Mouse (Mus musculus) forebrain, embryonic 10.5 days (tissue): ENCODE results near the gene Far1. TPM values are rescaled to one million over a fixed set of nuclear protein-coding genes. Genes with fewer than 3 reads are reported as not detected.

ENCODE experiments used
- DNase-seq: peaks from one replicate; pipeline ENCODE4 v3.0.0-alpha.2; 2017; ENCODE audit warnings: low spot score; ENCODE audit errors: extremely low spot score
- H3K27ac ChIP-seq: fragments of 300-500 bp; sonication (generic); 2 replicates; pipeline ENCODE4 v1.5.1; 2016; ENCODE audit warnings: mild to moderate bottlenecking
- H3K27me3 ChIP-seq: fragments of 300-500 bp; sonication (generic); 2 replicates; pipeline ENCODE4 v1.6.1; 2016; ENCODE audit warnings: mild to moderate bottlenecking; ENCODE audit not compliant: poor library complexity, severe bottlenecking
- H3K36me3 ChIP-seq: fragments of 300-500 bp; sonication (generic); replicated peaks from 2 replicates; pipeline ENCODE4 v1.6.1; 2016; ENCODE audit warnings: mild to moderate bottlenecking, moderate library complexity
- H3K4me1 ChIP-seq: fragments of 300-500 bp; sonication (generic); 2 replicates; pipeline ENCODE4 v1.6.1; 2016
- H3K4me3 ChIP-seq: fragments of 300-500 bp; sonication (generic); 2 replicates; pipeline ENCODE4 v1.5.1; 2016; ENCODE audit warnings: mild to moderate bottlenecking, moderate library complexity
- H3K9me3 ChIP-seq: fragments of 300-500 bp; sonication (generic); 2 replicates; pipeline ENCODE4 v1.6.1; 2016; ENCODE audit warnings: mild to moderate bottlenecking, moderate library complexity
- WGBS: fragments of 180-500 bp; shearing (Covaris S2); methylation state at CpG from one replicate; pipeline ENCODE4 v1.1.7; 2016; 5-methylcytosine and 5-hydroxymethylcytosine counted together
- polyA plus RNA-seq: library from polyadenylated mRNA; unstranded; fragments of >200 nt; fragmentation: Nextera tagmentation; extraction: Ambion mirVana; gene quantifications from 2 replicates; pipeline ENCODE4 v1.2.1, GENCODE M21; 2016

Gene Far1
- polyA plus RNA-seq, 1 experiment from 2014 or later = 77.7 TPM

DNA sequence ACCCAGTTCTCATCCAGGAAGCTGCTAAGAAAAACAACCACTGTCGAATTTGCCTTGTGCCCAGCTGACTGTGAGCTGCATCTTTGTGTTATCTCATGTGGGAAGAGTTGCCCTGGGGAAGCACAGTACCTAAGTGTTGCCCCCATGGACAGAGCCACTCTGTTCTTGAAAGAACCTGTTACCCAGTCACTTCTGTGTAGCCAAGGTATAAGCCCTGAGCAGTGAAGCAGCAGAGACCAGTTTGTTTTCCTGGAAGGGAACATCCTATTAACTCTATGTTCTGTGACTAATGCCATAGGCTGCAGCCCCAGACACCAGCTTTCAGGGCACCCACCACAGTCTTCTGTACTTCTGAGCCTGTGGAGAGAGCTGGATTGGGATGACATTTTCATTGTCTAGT lies 76.7 kb downstream of the Far1 start:
- Histone ChIP-seq H3K27me3 (no peaks in the 10 kb centered on the region), H3K9me3 (no peaks in the 10 kb centered on the region), H3K4me3 (no peak overlapping the region), H3K27ac (no peak overlapping the region), H3K4me1 (no peaks in the 10 kb centered on the region), H3K36me3 (no peaks in the 10 kb centered on the region)
- WGBS = 56% methylated on average over 1 of the region's 1 CpGs
- DNase-seq = no peak

DNA sequence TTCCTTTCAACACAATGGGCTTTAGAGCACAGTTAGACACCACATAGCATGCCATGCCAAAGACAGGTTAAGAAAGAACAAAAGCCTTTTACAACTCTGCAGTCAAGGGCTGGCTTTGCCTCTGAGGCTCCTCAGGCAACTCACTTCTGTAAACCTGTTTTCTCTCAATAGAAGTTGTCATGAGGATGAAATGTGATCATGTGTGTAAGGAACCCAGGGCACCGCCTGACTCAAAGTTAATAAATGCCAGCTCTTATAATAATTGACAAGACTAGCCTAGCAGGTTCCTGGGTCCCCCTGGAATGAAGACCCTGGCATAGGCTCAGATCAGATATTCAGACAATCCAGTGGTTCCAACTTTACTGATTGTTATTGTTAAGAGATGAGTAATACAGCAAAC lies 77.5 kb downstream of the Far1 start:
- Histone ChIP-seq H3K9me3 (no peaks in the 10 kb centered on the region), H3K27ac (no peak overlapping the region), H3K36me3 (no peaks in the 10 kb centered on the region), H3K4me3 (no peak overlapping the region), H3K4me1 (no peaks in the 10 kb centered on the region), H3K27me3 (no peaks in the 10 kb centered on the region)
- DNase-seq = no peak
- WGBS = 85% methylated on average over 1 of the region's 1 CpGs

DNA sequence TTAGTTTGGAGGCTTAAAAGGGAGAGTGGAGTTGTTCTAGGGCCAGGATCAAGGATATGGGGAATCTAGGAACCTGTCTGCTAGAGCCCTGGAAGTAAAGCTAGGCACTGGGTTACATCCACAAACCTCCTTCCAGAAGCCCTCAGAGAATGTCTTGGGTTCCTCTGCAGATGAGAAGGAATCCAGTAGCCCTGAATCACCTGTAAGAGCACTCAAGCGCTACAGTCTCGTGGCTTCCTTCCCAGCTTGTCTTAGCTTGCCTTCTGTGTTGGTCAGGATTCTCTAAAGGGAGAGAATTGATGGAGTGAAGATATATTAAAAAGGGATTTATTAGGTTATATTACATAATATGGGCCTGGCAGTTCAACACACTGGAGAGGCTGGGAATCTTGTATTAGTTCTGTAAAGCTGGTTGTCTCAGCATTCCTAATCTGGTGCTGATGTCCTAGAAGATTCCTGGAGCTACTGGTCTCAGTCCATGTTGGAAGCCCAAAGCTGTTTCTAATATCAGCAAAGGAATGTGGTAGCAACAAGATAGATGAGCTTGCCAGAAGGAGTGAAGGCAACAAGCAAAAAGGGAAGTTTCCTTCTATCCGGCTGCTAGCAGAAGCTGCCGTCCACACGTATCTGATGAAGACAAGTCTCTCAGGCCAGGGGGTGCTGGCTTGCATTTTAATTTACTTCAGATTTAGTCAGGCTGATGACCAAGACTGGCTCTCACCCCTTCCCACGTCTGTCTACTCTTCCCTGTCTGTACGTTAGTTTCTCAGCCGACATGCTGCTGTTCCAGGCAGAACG lies 78.1 kb downstream of the Far1 start:
- no peaks in the 10 kb centered on the region for H3K27me3 ChIP-seq
- no peak for DNase-seq
- 83% methylated on average over 9 of the region's 9 CpGs for WGBS
- no peak overlapping the region for H3K27ac ChIP-seq
- no peaks in the 10 kb centered on the region for H3K4me1 ChIP-seq
- no peak overlapping the region for H3K4me3 ChIP-seq
- no peaks in the 10 kb centered on the region for H3K36me3 ChIP-seq
- H3K9me3 ChIP-seq = no peaks in the 10 kb centered on the region

DNA sequence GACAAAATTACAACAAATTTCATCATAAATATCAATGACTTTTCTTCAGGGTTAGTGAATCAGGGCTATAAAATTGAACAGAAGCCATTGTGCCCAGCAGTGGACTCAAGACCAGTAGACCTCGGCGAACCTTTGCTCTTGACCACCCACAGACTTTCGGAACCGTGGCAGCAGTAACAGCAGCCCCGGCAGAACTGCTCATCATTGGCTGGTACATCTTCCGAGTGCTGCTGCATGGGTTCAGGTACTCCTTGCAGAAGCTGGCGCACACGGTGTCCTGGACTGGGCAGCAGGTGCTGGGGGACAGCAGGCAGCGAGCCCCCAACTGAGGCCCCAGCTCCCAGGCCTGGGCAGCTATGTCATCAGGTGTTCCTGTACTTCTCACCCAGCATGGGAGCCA lies 79.1 kb downstream of the Far1 start:
- Histone ChIP-seq H3K4me1 (no peaks in the 10 kb centered on the region), H3K4me3 (no peak overlapping the region), H3K27me3 (no peaks in the 10 kb centered on the region), H3K9me3 (no peaks in the 10 kb centered on the region), H3K27ac (no peak overlapping the region), H3K36me3 (no peaks in the 10 kb centered on the region)
- WGBS = 91% methylated on average over 9 of the region's 9 CpGs
- DNase-seq = no peak

GRCm38 (mm10) chr7:113594363-113594762 lies 80.7 kb downstream of the Far1 start:
- DNase-seq = peak; percentile 39
- H3K4me3 ChIP-seq = no peak overlapping the region
- 0% methylated on average over 3 of the region's 3 CpGs for WGBS

GRCm38 (mm10) chr7:113597231-113597630 lies 83.6 kb downstream of the Far1 start:
- H3K36me3 ChIP-seq = no peaks in the 10 kb centered on the region
- no peaks in the 10 kb centered on the region for H3K27me3 ChIP-seq
- H3K4me3 ChIP-seq = no peak overlapping the region
- no peak for DNase-seq
- H3K27ac ChIP-seq = no peak overlapping the region
- no peaks in the 10 kb centered on the region for H3K4me1 ChIP-seq
- H3K9me3 ChIP-seq = no peaks in the 10 kb centered on the region

More at GRCm38 (mm10) chr7:113594363-113594762, 80.7 kb downstream of the Far1 start:
- no peaks in the 10 kb centered on the region for H3K9me3 ChIP-seq
- no peaks in the 10 kb centered on the region for H3K27me3 ChIP-seq
- H3K4me1 ChIP-seq = no peaks in the 10 kb centered on the region
- no peak overlapping the region for H3K27ac ChIP-seq
- H3K36me3 ChIP-seq = no peaks in the 10 kb centered on the region

DNA sequence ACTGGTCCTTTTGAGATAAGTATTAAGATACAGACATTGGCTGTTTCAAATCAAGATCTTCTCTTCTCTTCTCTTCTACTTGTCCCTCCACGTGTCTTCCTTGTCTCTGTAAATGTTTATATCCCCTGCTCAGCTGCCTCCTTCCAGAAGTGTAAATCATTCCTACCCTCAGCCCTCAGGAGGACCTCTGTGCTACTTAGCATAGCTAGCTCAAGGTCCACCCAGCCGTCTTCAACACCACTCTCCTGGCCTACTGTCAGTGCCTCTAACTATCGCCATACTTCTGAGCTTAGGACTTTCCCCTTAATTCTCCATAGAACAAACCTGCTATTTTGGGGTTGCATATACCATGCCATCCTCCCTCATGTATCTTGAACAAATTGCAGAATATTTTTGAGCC lies 88.2 kb downstream of the Far1 start:
- H3K36me3 ChIP-seq = no peaks in the 10 kb centered on the region
- no peaks in the 10 kb centered on the region for H3K9me3 ChIP-seq
- no peak overlapping the region for H3K4me3 ChIP-seq
- 87% methylated on average over 3 of the region's 3 CpGs for WGBS
- H3K27ac ChIP-seq = no peak overlapping the region
- no peaks in the 10 kb centered on the region for H3K27me3 ChIP-seq
- H3K4me1 ChIP-seq = no peaks in the 10 kb centered on the region
- no peak for DNase-seq

GRCm38 (mm10) chr7:113607928-113608327 lies 94.3 kb downstream of the Far1 start:
- Histone ChIP-seq H3K9me3 (no peaks in the 10 kb centered on the region), H3K4me1 (peaks cover 7% of the 10 kb centered on the region)
- DNase-seq = no peak

DNA sequence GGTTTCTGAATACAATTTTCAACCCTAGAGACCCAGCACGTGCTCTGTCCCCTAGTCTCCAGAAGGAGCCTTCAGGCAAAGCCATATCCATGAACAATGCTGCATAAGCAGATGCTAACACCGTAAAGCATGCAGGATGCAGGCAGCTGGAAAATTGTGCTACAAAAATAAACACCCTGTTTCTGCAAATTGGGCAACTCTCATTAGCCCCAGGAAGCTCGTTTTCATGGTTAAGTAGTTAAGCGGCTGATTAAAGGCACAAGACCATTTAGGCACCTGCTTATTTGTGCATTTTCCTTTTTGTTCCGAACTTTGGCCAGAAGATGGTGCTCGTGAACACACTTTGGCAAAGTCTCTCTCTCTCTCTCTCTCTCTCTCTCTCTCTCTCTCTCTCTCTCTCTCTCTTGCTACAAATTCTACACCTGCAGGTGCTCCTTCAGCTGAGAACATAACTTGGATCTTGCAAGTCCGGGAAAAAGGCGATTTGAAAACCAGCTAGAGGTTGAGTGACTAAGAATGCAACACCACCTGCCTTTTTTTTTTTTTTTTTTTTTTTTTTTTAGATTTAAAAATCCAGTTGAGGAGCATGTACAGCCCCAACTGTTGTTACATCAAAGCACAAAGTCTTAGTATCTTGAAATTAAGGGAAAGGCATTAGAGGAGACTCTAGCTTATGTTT lies 95.5 kb downstream of the Far1 start:
- Histone ChIP-seq H3K4me1 (peaks cover 7% of the 10 kb centered on the region), H3K9me3 (no peaks in the 10 kb centered on the region), H3K27ac (no peak overlapping the region), H3K4me3 (no peak overlapping the region), H3K36me3 (no peaks in the 10 kb centered on the region), H3K27me3 (no peaks in the 10 kb centered on the region)
- 20% methylated on average over 8 of the region's 8 CpGs for WGBS
- peak; percentile 27 for DNase-seq

More at GRCm38 (mm10) chr7:113607928-113608327, 94.3 kb downstream of the Far1 start:
- Histone ChIP-seq H3K36me3 (no peaks in the 10 kb centered on the region), H3K27me3 (no peaks in the 10 kb centered on the region), H3K4me3 (no peak overlapping the region), H3K27ac (no peak overlapping the region)
- 44% methylated on average over 9 of the region's 9 CpGs for WGBS

DNA sequence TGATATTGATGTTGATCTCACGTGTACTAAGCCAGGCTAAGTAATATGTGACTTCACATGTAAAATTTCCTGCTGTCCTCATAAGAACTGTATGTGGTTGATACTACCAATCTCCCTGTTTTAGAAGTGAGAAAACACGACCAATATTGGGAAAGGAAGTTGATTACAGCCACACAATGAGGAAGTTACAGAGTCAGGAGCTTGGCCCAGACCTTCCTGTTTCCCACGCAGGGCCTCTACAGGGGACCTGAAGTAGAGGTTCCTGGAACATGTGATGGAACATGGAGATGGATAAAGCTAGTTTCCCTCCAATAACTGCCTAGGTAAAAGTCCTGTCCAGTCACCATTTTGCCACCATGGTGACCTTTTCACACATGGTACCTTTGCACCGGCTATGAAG lies 99.0 kb downstream of the Far1 start:
- Histone ChIP-seq H3K36me3 (no peaks in the 10 kb centered on the region), H3K4me1 (peaks cover 7% of the 10 kb centered on the region), H3K27me3 (no peaks in the 10 kb centered on the region), H3K4me3 (no peak overlapping the region), H3K9me3 (no peaks in the 10 kb centered on the region), H3K27ac (no peak overlapping the region)
- DNase-seq = no peak
- 81% methylated on average over 4 of the region's 4 CpGs for WGBS

- no peak overlapping the region for H3K4me3 ChIP-seq
Observed at GRCm38 (mm10) chr7:113614198-113614927, 100.7 kb downstream of the Far1 start.

GRCm38 (mm10) chr7:113619166-113619565 lies 105.5 kb downstream of the Far1 start:
- Histone ChIP-seq H3K27me3 (no peaks in the 10 kb centered on the region), H3K36me3 (no peaks in the 10 kb centered on the region), H3K4me3 (no peak overlapping the region), H3K27ac (no peak overlapping the region), H3K9me3 (no peaks in the 10 kb centered on the region), H3K4me1 (no peaks in the 10 kb centered on the region)
- WGBS = 89% methylated on average over 2 of the region's 2 CpGs
- no peak for DNase-seq

More at GRCm38 (mm10) chr7:113614198-113614927, 100.7 kb downstream of the Far1 start:
- Histone ChIP-seq H3K27me3 (no peaks in the 10 kb centered on the region), H3K27ac (no peak overlapping the region), H3K9me3 (no peaks in the 10 kb centered on the region), H3K4me1 (no peaks in the 10 kb centered on the region), H3K36me3 (no peaks in the 10 kb centered on the region)
- no peak for DNase-seq
- 88% methylated on average over 10 of the region's 10 CpGs for WGBS

GRCm38 (mm10) chr7:113619768-113620167 lies 106.1 kb downstream of the Far1 start:
- no peak for DNase-seq
- H3K4me1 ChIP-seq = no peaks in the 10 kb centered on the region
- H3K27ac ChIP-seq = no peak overlapping the region
- H3K9me3 ChIP-seq = no peaks in the 10 kb centered on the region
- no peak overlapping the region for H3K4me3 ChIP-seq
- 89% methylated on average over 9 of the region's 9 CpGs for WGBS
- no peaks in the 10 kb centered on the region for H3K27me3 ChIP-seq
- H3K36me3 ChIP-seq = no peaks in the 10 kb centered on the region
